Mouse (Mus musculus) retina, embryonic 14.5 days (tissue): ENCODE measurements at regions not wholly inside any gene's neighbourhood (a gene's known extent, or its start where the extent isn't known, plus 50 kb on each side); places are given as distances from the start of the nearest gene placed in this dataset.

ENCODE experiments used
- DNase-seq: peaks from one replicate; pipeline ENCODE4 v3.0.0-alpha.2; 2015; ENCODE audit warnings: low spot score

- DNase-seq, result peak; percentile 92
Measured at GRCm38 (mm10) chr5:118879808-118880478, 319.5 kb downstream of the Med13l start.

- no peak for DNase-seq
Measured at GRCm38 (mm10) chr5:118880546-118880945, 320.1 kb downstream of the Med13l start.

- DNase-seq, result no peak
Measured at GRCm38 (mm10) chr5:118881886-118882285, 321.4 kb downstream of the Med13l start.

- no peak for DNase-seq
Measured at GRCm38 (mm10) chr5:118888131-118888530, 327.7 kb downstream of the Med13l start.

GRCm38 (mm10) chr5:118891131-118891530 lies 330.7 kb downstream of the Med13l start:
- DNase-seq, result peak; percentile 82

- no peak for DNase-seq
Measured at GRCm38 (mm10) chr5:118908224-118908623, 347.7 kb downstream of the Med13l start.

- DNase-seq, result no peak
Measured at GRCm38 (mm10) chr5:118909756-118910155, 349.3 kb downstream of the Med13l start.

- peak; percentile 61 for DNase-seq
Measured at GRCm38 (mm10) chr5:118914191-118914750, 353.8 kb downstream of the Med13l start.

- no peak for DNase-seq
Measured at GRCm38 (mm10) chr5:118923357-118923756, 362.9 kb downstream of the Med13l start.

GRCm38 (mm10) chr5:118929037-118929436 lies 368.6 kb downstream of the Med13l start:
- DNase-seq, result no peak

- DNase-seq, result peak; percentile 60
Measured at GRCm38 (mm10) chr5:118929990-118930501, 369.6 kb downstream of the Med13l start.

- peak; percentile 91 for DNase-seq
Measured at GRCm38 (mm10) chr5:118939336-118940039, 379.0 kb downstream of the Med13l start.

GRCm38 (mm10) chr5:118944256-118944655 lies 383.8 kb downstream of the Med13l start:
- DNase-seq, result no peak

- DNase-seq, result peak; percentile 31
Measured at GRCm38 (mm10) chr5:118946090-118946489, 385.6 kb downstream of the Med13l start.

GRCm38 (mm10) chr5:118946994-118947393 lies 386.5 kb downstream of the Med13l start:
- DNase-seq, result no peak

GRCm38 (mm10) chr5:118948119-118948786 lies 387.8 kb downstream of the Med13l start:
- no peak for DNase-seq

GRCm38 (mm10) chr5:118951067-118951466 lies 390.6 kb downstream of the Med13l start:
- no peak for DNase-seq

GRCm38 (mm10) chr5:118960521-118961001 lies 400.1 kb downstream of the Med13l start:
- DNase-seq, result no peak

- DNase-seq, result no peak
Measured at GRCm38 (mm10) chr5:118961091-118961490, 400.6 kb downstream of the Med13l start.

GRCm38 (mm10) chr5:118962152-118962551 lies 401.7 kb downstream of the Med13l start:
- DNase-seq, result no peak

GRCm38 (mm10) chr5:118963001-118963400 lies 402.5 kb downstream of the Med13l start:
- DNase-seq, result no peak

GRCm38 (mm10) chr5:118966901-118967300 lies 406.4 kb downstream of the Med13l start:
- no peak for DNase-seq
